ENCODE assay signal across 16 mouse cellular contexts in the genomic region with DNA sequence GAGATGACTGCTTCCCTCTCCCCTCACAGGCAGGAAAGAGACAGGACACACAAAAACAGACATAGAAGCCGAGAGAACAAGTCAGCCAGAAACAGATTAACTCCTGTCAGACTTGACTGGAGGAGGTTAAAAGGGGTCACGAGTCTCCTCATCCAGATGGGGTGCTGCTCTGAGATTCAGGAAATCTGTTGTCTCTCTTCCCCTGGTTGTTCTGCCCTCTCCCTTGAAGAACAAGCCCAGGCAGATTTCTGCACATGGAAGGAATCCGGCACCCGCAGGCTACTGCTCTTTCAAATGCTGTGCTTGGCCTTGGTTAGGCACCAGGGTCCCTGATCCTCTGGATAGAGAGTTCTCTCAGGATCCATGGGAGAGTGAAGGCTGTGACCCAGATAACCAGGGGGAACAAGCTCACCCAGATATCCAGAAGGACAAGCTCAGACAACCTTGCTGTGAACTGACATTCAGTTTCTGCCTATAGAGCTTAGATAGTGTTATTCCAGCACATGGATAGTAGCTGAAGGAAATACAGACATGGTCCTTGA. TPM values are rescaled to one million over a fixed set of nuclear protein-coding genes. Genes with fewer than 3 reads are reported as not detected.
DNase-seq lines count a peak whose midpoint lies in the region; ATAC-seq and TF ChIP-seq lines count a peak whose summit lies in the region.
"Had no signal": no experiment of that assay in that cellular context is flagged by ENCODE, and none has a peak within 500 bp of the region (broad histone marks: within the 10 kb centered on the region; RNA-seq: fewer than 3 reads in every experiment).

No protein-coding gene starts in this region.

- TF ChIP-seq POLR2A in kidney, adult 2 months (IDR thresholded peaks at IDR 0.05; ENCODE audit: low read depth, low read length): no peak

- no peak for TF ChIP-seq CTCF in kidney, adult 2 months (conservative IDR thresholded peaks at IDR 0.05; ENCODE audit: insufficient read depth, insufficient read length, low read depth, low read length)

- H3K27me3 ChIP-seq in kidney, embryonic 15.5 days: no peaks in the 10 kb centered on the region
- H3K27me3 ChIP-seq in kidney, adult 2 months (replicated peaks; ENCODE audit: control insufficient read depth, insufficient read depth, low read length): no peaks in the 10 kb centered on the region
- no peaks in the 10 kb centered on the region for H3K27me3 ChIP-seq in limb, embryonic 12.5 days

- no peaks in the 10 kb centered on the region for H3K9me3 ChIP-seq in kidney, embryonic 15.5 days (replicated peaks)
- H3K9me3 ChIP-seq in limb, embryonic 12.5 days: 0 out of 2 replicates have a peak, but pooled peaks cover 3% of the 10 kb centered on the region

- peak; percentile 10; the same call in 1 of the 2 replicates for ATAC-seq in kidney, embryonic 15.5 days (replicated peaks; ENCODE audit: low FRiP score)
- ATAC-seq in limb, embryonic 12.5 days (ENCODE audit: insufficient number of reproducible peaks, insufficient read depth, low FRiP score, low TSS enrichment, low read depth): 0 out of 2 replicates have a peak, but pooled peaks have one; percentile 8
- ATAC-seq: CD4-positive, CD25-positive, alpha-beta regulatory T cell, adult 4 months had no signal

- no peak overlapping the region for H3K4me2 ChIP-seq in kidney, embryonic 15.5 days
- no peak overlapping the region for H3K4me2 ChIP-seq in limb, embryonic 12.5 days

- no peak overlapping the region for H3K27ac ChIP-seq in kidney, embryonic 15.5 days
- H3K27ac ChIP-seq in kidney, adult 2 months (ENCODE audit: insufficient read depth, low read depth, low read length): no peak overlapping the region
- peak overlapping the region; percentile 62; the same call in 1 of the 2 replicates for H3K27ac ChIP-seq in limb, embryonic 12.5 days

- H3K4me1 ChIP-seq in kidney, embryonic 15.5 days: peaks cover 12% of the 10 kb centered on the region; the same call in 1 of the 2 replicates
- H3K4me1 ChIP-seq in kidney, adult 2 months (ENCODE audit: control insufficient read depth, insufficient read depth, low read length): no peaks in the 10 kb centered on the region
- H3K4me1 ChIP-seq in limb, embryonic 12.5 days (replicated peaks): no peaks in the 10 kb centered on the region

- no peak overlapping the region for H3K4me3 ChIP-seq in kidney, embryonic 15.5 days (replicated peaks)
- no peak overlapping the region for H3K4me3 ChIP-seq in kidney, adult 2 months (ENCODE audit: insufficient read depth, low read depth, low read length)
- H3K4me3 ChIP-seq in limb, embryonic 12.5 days (replicated peaks): no peak overlapping the region

- H3K36me3 ChIP-seq in kidney, embryonic 15.5 days: peaks cover 21% of the 10 kb centered on the region
- H3K36me3 ChIP-seq in kidney, adult 2 months (ENCODE audit: control insufficient read depth, insufficient read depth, low read length): no peaks in the 10 kb centered on the region; the same call in 1 of the 2 replicates
- H3K36me3 ChIP-seq in limb, embryonic 12.5 days: peaks cover 25% of the 10 kb centered on the region

- 40% methylated on average over 4 of the region's 4 CpGs for whole genome bisulfite sequencing in kidney, embryonic 15.5 days
- WGBS in kidney, adult 2 months: 55% methylated on average over 4 of the region's 4 CpGs
- WGBS in limb, embryonic 12.5 days: 51% methylated on average over 4 of the region's 4 CpGs

- H3K9ac ChIP-seq in kidney, embryonic 15.5 days: no peak overlapping the region
- H3K9ac ChIP-seq in limb, embryonic 12.5 days (replicated peaks): no peak overlapping the region

- DNase-seq in kidney, adult 2 months: no peak
- peak; percentile 41 for DNase-seq in urinary bladder, postnatal 14 days (ENCODE audit: low spot score)
- DNase-seq in urinary bladder, adult 18-20 months (ENCODE audit: low spot score in 2 of 2): no peak
- DNase-seq in thymus, postnatal 14 days: no peak
- no peak for DNase-seq in frontal cortex, postnatal 36 days (ENCODE audit: low spot score in 2 of 2)
- DNase-seq: cerebellum, adult 18-20 months; heart, adult 11 months; liver had no signal

RNA-seq across cellular contexts. Expression of a gene that starts 23.8 kb away (rescaled TPM):
- polyA plus RNA-seq in kidney, embryonic 15.5 days (2015; fragmentation: Nextera tagmentation; extraction: Ambion mirVana): not detected in 2 replicates
- not detected in 2 replicates for polyA plus RNA-seq in kidney, adult 2 months (2012; rRNA removed)
- polyA plus RNA-seq in limb, embryonic 12.5 days (2016; fragmentation: Nextera tagmentation; extraction: Ambion mirVana): not detected in 2 replicates
- polyA plus RNA-seq: CD4-positive, CD25-positive, alpha-beta regulatory T cell, adult 4 months; cortical plate, adult 2 months; forebrain, embryonic 11.5 days; intestine, embryonic 14.5 days; large intestine, adult 2 months; small intestine, adult 2 months had no signal

RNA-seq across cellular contexts. Expression of a gene that starts 40.2 kb away (rescaled TPM):
- 0.17 and 3.2 TPM in 2 replicates for polyA plus RNA-seq in kidney, embryonic 15.5 days (2015; fragmentation: Nextera tagmentation; extraction: Ambion mirVana)
- polyA plus RNA-seq in kidney, adult 2 months (2012; rRNA removed): not detected in 2 replicates
- polyA plus RNA-seq in limb, embryonic 12.5 days (2016; fragmentation: Nextera tagmentation; extraction: Ambion mirVana): not detected in 2 replicates
- polyA plus RNA-seq: CD4-positive, CD25-positive, alpha-beta regulatory T cell, adult 4 months; cortical plate, adult 2 months; forebrain, embryonic 11.5 days; intestine, embryonic 14.5 days; large intestine, adult 2 months; small intestine, adult 2 months had no signal

RNA-seq across cellular contexts. Expression of a gene that starts 40.3 kb away (rescaled TPM):
- 61.6 and 62.9 TPM in 2 replicates for polyA plus RNA-seq in kidney, embryonic 15.5 days (2015; fragmentation: Nextera tagmentation; extraction: Ambion mirVana)
- 32.7 and 39.9 TPM in 2 replicates for polyA plus RNA-seq in kidney, adult 2 months (2012; rRNA removed)
- polyA plus RNA-seq in limb, embryonic 12.5 days (2016; fragmentation: Nextera tagmentation; extraction: Ambion mirVana): 130 and 136 TPM in 2 replicates

RNA-seq across cellular contexts. Expression of a gene that starts 40.3 kb away (rescaled TPM):
- not detected in 2 replicates for polyA plus RNA-seq in kidney, embryonic 15.5 days (2015; fragmentation: Nextera tagmentation; extraction: Ambion mirVana)
- not detected in 2 replicates for polyA plus RNA-seq in kidney, adult 2 months (2012; rRNA removed)
- not detected in 2 replicates for polyA plus RNA-seq in limb, embryonic 12.5 days (2016; fragmentation: Nextera tagmentation; extraction: Ambion mirVana)
- polyA plus RNA-seq: cortical plate, adult 2 months; forebrain, embryonic 11.5 days had no signal
